Mouse (Mus musculus): ENCODE data around the gene Gnat3.

Gene Gnat3

GRCm38 (mm10) chr5:17938170-17938939 lies 24.0 kb upstream of the Gnat3 start:
- Histone ChIP-seq H3K36me3 (ENCODE audit: insufficient read depth, low read length) (no peaks in the 10 kb centered on the region), H3K4me1 (replicated peaks; ENCODE audit: low read depth, low read length) (no peaks in the 10 kb centered on the region), H3K9me3 (ENCODE audit: low read length) (no peaks in the 10 kb centered on the region), H3K4me3 (replicated peaks; ENCODE audit: low read length) (no peak overlapping the region), H3K27me3 (ENCODE audit: insufficient read depth, low read length) (no peaks in the 10 kb centered on the region)
- no peak for TF ChIP-seq NANOG (IDR thresholded peaks at IDR 0.05; ENCODE audit: borderline replicate concordance, low read length)
- TF ChIP-seq CTCF (conservative IDR thresholded peaks at IDR 0.05; ENCODE audit: low read length) = no peak
- no peak for TF ChIP-seq POU5F1 (IDR thresholded peaks at IDR 0.05; ENCODE audit: borderline replicate concordance, low read length)

GRCm38 (mm10) chr5:17956468-17956867 lies 5.9 kb upstream of the Gnat3 start:
- no peak overlapping the region for H3K4me3 ChIP-seq (replicated peaks; ENCODE audit: low read length)
- H3K4me1 ChIP-seq (replicated peaks; ENCODE audit: low read depth, low read length) = no peaks in the 10 kb centered on the region
- no peaks in the 10 kb centered on the region for H3K27me3 ChIP-seq (ENCODE audit: insufficient read depth, low read length)
- no peak for TF ChIP-seq NANOG (IDR thresholded peaks at IDR 0.05; ENCODE audit: borderline replicate concordance, low read length)
- H3K36me3 ChIP-seq (ENCODE audit: insufficient read depth, low read length) = no peaks in the 10 kb centered on the region
- H3K9me3 ChIP-seq (ENCODE audit: low read length) = no peaks in the 10 kb centered on the region

- no peaks in the 10 kb centered on the region for H3K4me1 ChIP-seq (replicated peaks; ENCODE audit: low read depth, low read length)
- TF ChIP-seq POU5F1 (IDR thresholded peaks at IDR 0.05; ENCODE audit: borderline replicate concordance, low read length) (no peak), NANOG (IDR thresholded peaks at IDR 0.05; ENCODE audit: borderline replicate concordance, low read length) (no peak), CTCF (conservative IDR thresholded peaks at IDR 0.05; ENCODE audit: low read length) (no peak)
- H3K27me3 ChIP-seq (ENCODE audit: insufficient read depth, low read length) = no peaks in the 10 kb centered on the region
- H3K9me3 ChIP-seq (ENCODE audit: low read length) = no peaks in the 10 kb centered on the region
- no peaks in the 10 kb centered on the region for H3K36me3 ChIP-seq (ENCODE audit: insufficient read depth, low read length)
- no peak overlapping the region for H3K4me3 ChIP-seq (replicated peaks; ENCODE audit: low read length)
These were observed 7.5 kb downstream of the Gnat3 start for GRCm38 (mm10) chr5:17969704-17970390.

GRCm38 (mm10) chr5:17970391-17970730 lies 8.0 kb downstream of the Gnat3 start:
- Histone ChIP-seq H3K4me1 (replicated peaks; ENCODE audit: low read depth, low read length) (no peaks in the 10 kb centered on the region), H3K9me3 (ENCODE audit: low read length) (no peaks in the 10 kb centered on the region), H3K27me3 (ENCODE audit: insufficient read depth, low read length) (no peaks in the 10 kb centered on the region), H3K36me3 (ENCODE audit: insufficient read depth, low read length) (no peaks in the 10 kb centered on the region), H3K4me3 (replicated peaks; ENCODE audit: low read length) (no peak overlapping the region)
- no peak for TF ChIP-seq POU5F1 (IDR thresholded peaks at IDR 0.05; ENCODE audit: borderline replicate concordance, low read length)
- TF ChIP-seq NANOG (IDR thresholded peaks at IDR 0.05; ENCODE audit: borderline replicate concordance, low read length) = no peak
- no peak for TF ChIP-seq CTCF (conservative IDR thresholded peaks at IDR 0.05; ENCODE audit: low read length)

GRCm38 (mm10) chr5:17980501-17981121 lies 18.3 kb downstream of the Gnat3 start:
- peaks cover 29% of the 10 kb centered on the region for H3K9me3 ChIP-seq (ENCODE audit: low read length)
- no peak overlapping the region for H3K4me3 ChIP-seq (replicated peaks; ENCODE audit: low read length)
- H3K36me3 ChIP-seq (ENCODE audit: insufficient read depth, low read length) = no peaks in the 10 kb centered on the region
- no peak for TF ChIP-seq CTCF (conservative IDR thresholded peaks at IDR 0.05; ENCODE audit: low read length)
- no peak for TF ChIP-seq POU5F1 (IDR thresholded peaks at IDR 0.05; ENCODE audit: borderline replicate concordance, low read length)
- TF ChIP-seq NANOG (IDR thresholded peaks at IDR 0.05; ENCODE audit: borderline replicate concordance, low read length) = no peak
- H3K27me3 ChIP-seq (ENCODE audit: insufficient read depth, low read length) = no peaks in the 10 kb centered on the region
- H3K4me1 ChIP-seq (replicated peaks; ENCODE audit: low read depth, low read length) = no peaks in the 10 kb centered on the region

- H3K4me1 ChIP-seq (replicated peaks; ENCODE audit: low read depth, low read length) = no peaks in the 10 kb centered on the region
- peaks cover 29% of the 10 kb centered on the region for H3K9me3 ChIP-seq (ENCODE audit: low read length)
- no peaks in the 10 kb centered on the region for H3K27me3 ChIP-seq (ENCODE audit: insufficient read depth, low read length)
- no peak overlapping the region for H3K4me3 ChIP-seq (replicated peaks; ENCODE audit: low read length)
- no peak for TF ChIP-seq POU5F1 (IDR thresholded peaks at IDR 0.05; ENCODE audit: borderline replicate concordance, low read length)
- no peaks in the 10 kb centered on the region for H3K36me3 ChIP-seq (ENCODE audit: insufficient read depth, low read length)
These were observed 20.4 kb downstream of the Gnat3 start for GRCm38 (mm10) chr5:17982770-17983169.

GRCm38 (mm10) chr5:17984522-17984921 lies 22.2 kb downstream of the Gnat3 start:
- Histone ChIP-seq H3K9me3 (ENCODE audit: low read length) (peaks cover 11% of the 10 kb centered on the region), H3K4me1 (replicated peaks; ENCODE audit: low read depth, low read length) (no peaks in the 10 kb centered on the region), H3K36me3 (ENCODE audit: insufficient read depth, low read length) (no peaks in the 10 kb centered on the region), H3K4me3 (replicated peaks; ENCODE audit: low read length) (no peak overlapping the region), H3K27me3 (ENCODE audit: insufficient read depth, low read length) (no peaks in the 10 kb centered on the region)
- no peak for TF ChIP-seq NANOG (IDR thresholded peaks at IDR 0.05; ENCODE audit: borderline replicate concordance, low read length)
- TF ChIP-seq POU5F1 (IDR thresholded peaks at IDR 0.05; ENCODE audit: borderline replicate concordance, low read length) = no peak

- no peaks in the 10 kb centered on the region for H3K27me3 ChIP-seq (ENCODE audit: insufficient read depth, low read length)
- H3K4me1 ChIP-seq (replicated peaks; ENCODE audit: low read depth, low read length) = no peaks in the 10 kb centered on the region
- no peak for TF ChIP-seq NANOG (IDR thresholded peaks at IDR 0.05; ENCODE audit: borderline replicate concordance, low read length)
- TF ChIP-seq CTCF (conservative IDR thresholded peaks at IDR 0.05; ENCODE audit: low read length) = no peak
- TF ChIP-seq POU5F1 (IDR thresholded peaks at IDR 0.05; ENCODE audit: borderline replicate concordance, low read length) = no peak
- no peaks in the 10 kb centered on the region for H3K36me3 ChIP-seq (ENCODE audit: insufficient read depth, low read length)
- no peak overlapping the region for H3K4me3 ChIP-seq (replicated peaks; ENCODE audit: low read length)
- H3K9me3 ChIP-seq (ENCODE audit: low read length) = no peaks in the 10 kb centered on the region
These were observed 24.3 kb downstream of the Gnat3 start for GRCm38 (mm10) chr5:17986611-17987010.
